Mouse (Mus musculus) gastrocnemius, postnatal 36 days (tissue): ENCODE measurements around the gene Ano6. TPM values are rescaled to one million over a fixed set of nuclear protein-coding genes. Genes with fewer than 3 reads are reported as not detected.

ENCODE experiments used
- DNase-seq, 2 experiments: peaks; one replicate each; pipeline ENCODE4 v3.0.0; 2022
- intact Hi-C: fragments of 180-260 bp; cut with DNase I; formaldehyde crosslinking; loops from one replicate; pipeline ENCODE4 v1.15.1; 2025
- total RNA-seq, 2 experiments: library from RNA; stranded (reverse); gene quantifications; 2 replicates each; pipeline ENCODE4 v1.2.3; 2021

Ano6 gene
- total RNA-seq, 2 experiments from 2014 or later, result 36.1 to 37.1 TPM

DNA sequence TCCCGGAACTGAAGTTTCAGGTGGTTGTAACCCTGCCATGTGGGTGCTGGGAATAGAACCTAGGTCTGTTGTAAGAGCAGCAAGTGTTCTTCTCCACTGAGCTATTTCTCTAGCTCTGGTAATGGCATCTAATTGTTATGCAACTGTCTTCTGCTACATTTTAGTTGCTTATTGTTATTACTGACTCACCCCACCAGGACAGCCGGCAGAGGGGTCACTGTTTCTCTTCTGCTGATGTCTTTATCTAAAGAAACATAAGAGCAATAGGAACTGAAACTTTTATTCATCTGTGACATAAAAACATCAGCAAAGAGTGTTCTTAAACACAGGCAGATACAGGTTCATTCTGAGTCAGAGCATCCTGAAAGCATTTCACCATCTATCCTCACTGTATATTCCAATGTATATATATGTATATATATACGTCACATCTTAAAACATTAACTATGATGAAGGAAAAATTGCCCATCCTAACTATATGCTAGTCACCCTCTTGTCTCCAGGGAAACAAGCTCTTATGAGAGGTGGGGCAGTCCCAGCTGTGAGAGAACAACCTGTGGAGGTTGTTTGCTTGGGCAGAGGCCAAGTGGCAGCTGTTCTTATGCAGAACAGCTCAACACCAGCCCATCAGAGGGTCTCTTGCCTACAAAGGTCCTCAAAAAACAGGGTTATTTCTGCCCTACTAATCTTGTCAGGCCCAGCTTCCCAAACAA is 171.9 kb downstream of the Ano6 start:
- intact Hi-C loops, result no loop called here
- no peak for DNase-seq

DNA sequence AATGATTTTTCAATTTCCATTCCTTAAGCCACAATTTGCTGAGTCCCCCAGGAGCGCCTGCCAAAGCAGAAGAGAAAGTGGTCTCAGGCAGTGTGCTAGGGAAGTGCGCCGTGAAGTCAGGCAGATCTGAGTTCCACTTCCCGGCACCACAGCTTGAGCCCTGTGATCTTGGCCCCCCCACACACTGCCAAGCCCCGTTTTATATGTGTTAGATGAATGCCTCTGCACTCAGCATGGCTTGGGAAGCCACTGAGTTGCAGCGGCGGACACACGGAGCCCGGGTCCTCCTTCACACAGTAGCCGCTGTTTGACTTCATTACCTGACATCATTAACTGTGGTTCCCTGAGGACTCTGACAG is 172.5 kb downstream of the Ano6 start:
- no peak for DNase-seq
- intact Hi-C loops, result no loop called here

DNA sequence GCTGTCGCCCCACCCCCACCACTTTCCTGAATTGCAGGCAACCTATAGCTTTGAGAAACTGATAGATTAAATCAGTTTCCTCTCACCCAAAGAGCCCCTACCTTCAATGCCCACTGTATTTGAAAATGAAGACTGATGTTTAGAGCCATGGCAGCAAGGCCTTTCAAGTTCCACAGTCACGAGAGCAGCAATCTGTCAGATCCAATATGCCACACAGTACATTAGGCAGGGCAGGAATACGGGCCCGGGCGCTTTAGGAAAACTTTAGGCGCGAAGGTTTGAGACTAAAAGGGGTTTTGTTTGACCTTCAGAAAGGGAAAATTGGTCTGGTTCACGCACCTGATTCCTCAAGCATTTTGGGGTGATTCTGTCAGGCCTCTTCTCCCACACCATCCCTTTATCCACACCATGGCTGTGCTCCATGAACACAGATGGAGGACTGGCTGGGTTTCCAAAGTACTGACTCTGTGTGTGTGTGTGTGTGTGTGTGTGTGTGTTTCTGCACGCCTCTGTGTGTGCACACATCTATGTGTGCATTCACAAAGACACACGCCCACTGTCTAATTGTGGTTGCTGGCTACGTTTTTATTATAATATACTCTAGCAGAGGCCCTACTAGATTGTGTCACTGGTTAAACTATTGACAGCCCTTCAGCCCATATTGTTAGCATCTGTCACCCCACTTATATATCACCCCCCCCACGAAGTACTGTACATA is 173.0 kb downstream of the Ano6 start:
- no peak for DNase-seq
- intact Hi-C loops, result no loop called here

DNA sequence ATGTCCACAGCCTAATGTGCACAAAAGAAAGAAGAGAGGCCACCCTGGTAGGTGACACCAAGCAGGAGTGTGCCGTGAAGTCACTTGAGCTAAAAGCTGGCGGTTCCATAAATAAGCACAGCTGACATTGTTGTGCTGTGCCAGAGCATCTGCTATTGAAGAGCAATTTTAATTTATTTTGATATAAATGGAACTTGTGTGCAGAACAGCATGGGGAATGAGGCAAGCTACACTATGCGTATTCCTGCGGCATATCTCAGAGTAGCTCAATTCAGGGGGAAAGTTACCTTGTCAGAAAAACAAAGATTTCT is 173.6 kb downstream of the Ano6 start:
- intact Hi-C loops, result no loop called here
- DNase-seq, result no peak

DNA sequence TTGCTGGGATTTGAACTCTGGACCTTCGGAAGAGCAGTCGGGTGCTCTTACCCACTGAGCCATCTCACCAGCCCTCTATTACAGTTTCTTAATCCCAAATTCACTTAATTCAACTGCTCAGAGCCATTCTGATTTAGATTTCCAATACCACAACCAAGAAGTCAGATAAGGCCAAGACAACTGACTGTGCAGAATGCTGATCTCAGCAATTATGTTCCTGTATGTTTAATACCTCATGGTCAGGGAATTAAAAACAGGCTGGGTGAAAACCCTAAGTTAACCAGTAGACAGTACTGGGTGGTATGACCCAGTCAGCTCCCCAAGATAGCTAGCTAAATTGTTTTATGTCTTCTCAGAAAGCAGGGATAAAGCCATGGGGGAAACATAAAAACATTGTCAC is 176.3 kb downstream of the Ano6 start:
- intact Hi-C loops, result no loop called here
- no peak for DNase-seq

DNA sequence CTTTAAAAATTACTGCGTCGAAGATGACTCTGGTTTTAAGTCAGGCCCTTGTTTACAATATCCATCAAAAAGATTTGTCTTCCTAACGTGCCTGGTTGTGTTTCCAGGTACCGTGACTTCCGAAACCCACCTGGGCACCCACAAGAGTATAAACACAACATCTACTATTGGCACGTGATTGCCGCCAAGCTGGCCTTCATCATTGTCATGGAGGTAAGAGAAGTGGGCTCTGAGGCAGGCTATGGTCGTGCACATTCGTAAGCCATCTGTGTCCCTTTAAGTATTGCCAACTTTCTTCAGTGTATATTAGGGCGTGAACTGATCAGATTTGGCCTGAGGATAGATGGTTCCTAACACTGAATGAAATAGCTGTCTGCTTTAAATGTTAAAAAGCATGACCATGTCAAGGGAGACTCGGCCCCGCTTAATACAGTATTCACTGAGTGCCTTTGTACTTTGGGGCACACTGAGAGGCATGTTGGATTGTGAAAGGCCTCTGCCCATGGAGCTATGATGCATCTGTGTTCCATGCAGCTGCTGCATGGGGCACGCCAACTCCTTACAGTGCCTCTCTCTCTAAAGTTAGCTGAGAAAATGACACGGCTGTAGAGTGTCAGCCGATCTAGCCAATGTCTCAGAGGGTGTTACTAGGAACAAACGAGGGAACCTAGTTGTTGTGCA is 177.0 kb downstream of the Ano6 start:
- DNase-seq, result no peak
- intact Hi-C loops, result no loop called here

DNA sequence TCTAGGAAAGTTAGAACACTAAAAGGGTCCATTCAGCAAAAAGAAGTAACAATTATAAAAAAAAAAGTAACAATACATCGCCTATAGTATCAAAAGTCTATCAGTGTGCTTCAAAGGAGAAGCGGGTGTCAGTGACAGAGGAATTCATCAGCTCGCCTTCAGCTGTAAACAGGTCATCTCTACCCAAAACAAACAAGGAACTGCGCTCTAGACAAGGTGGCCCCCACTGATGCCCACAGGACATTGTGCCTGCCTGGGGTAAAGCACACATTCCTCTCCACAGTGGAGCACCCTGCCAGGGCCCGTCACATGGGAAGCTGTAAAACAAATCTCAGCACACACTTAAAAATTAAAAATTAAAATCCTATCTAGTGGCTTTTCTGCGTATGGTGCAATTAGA is 179.0 kb downstream of the Ano6 start:
- no peak for DNase-seq
- intact Hi-C loops, result no loop called here

DNA sequence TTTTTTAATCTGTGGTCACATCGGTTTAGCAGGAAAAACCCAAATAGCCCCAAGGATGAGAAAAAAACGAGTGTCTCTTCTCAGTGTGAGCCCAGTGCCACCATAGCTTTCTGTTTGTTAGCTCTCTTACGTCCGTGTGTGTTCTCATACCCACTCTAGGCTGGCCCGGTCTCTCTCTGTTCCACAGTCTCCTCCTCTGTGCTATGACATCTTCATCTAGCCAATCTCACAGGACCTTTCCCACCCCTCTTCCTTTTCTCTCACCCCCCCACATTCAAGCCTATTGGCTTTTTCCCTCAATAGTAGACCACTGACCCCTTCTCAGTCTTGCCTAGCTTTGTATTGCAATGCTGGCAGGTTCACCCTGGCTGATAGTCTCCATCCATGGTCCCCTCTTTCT is 179.5 kb downstream of the Ano6 start:
- intact Hi-C loops, result no loop called here
- no peak for DNase-seq

DNA sequence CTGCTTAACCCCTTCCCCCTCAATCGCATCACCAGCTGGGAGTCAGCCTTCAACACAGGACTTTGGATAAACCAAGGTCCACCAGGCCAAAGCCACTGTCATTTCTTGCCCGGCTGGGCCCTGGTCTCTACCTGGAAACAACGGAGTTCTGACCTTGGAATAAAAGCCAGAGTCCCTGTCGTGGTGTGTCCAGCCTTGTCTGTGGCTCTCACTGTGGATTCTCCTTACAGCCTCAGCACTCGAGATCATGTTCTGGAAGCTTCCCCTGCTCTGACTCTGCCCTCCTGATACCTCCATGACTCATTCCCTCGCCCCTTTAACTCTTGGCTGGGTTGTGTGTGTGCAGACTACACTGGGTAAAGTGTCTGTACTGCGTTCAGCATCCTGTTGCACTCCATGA is 180.0 kb downstream of the Ano6 start:
- intact Hi-C loops, result no loop called here
- no peak for DNase-seq

DNA sequence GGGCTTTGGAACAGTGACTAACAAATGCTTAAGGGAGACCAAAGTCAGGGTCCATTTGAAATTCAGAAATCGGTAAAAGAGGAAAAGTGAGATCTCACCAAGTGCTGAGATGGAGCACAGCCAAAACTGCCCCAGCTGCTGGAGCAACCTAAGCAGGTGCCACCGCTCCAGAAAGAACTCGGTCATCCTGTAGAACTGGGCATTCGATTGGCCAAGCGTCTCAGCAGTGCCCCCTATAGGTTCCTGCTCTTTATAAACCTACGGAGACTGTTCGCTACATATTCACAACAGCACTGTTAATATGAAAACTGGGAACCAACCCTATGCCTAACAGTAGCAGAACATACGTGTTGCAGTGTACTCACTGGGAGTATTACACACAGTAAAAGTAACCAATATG is 180.7 kb downstream of the Ano6 start:
- intact Hi-C loops, result no loop called here
- DNase-seq, result no peak

DNA sequence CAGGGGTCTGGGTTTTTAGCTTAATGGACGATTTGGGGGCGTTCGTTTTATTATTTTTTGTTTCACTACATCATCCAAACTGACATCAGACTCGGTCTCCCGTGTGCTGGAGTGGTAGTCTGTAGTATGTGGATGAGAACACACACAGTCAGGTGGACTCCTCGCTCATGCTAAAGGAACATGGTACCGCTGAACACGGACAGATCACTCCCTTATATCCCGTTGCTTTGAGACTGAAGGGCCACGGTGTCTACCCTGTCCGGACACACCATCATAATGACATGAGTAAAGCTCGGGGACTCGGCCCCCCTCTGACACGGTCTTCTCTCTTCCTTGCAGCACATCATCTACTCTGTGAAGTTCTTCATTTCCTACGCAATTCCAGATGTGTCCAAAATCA is 181.5 kb downstream of the Ano6 start:
- no peak for DNase-seq
- intact Hi-C loops, result no loop called here

DNA sequence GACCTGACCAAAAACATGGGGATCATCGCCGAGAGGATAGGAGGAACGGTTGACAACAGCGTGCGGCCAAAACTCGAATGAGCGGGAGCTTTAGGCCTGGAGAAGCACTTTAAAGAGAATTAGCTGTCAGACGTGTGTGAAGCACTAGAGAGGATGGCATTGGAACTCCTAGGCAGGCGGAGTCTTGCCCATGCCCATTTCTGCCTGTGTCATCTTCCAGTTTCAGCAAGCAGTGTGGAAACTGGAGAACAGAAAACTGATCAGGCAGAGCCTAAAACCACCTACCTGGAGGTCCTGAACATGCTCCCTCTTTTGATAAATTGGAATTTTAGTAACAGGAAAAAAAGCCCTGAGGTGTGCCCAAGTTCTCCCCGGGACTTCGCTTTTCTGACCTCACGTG is 182.0 kb downstream of the Ano6 start:
- DNase-seq, result no peak
- intact Hi-C loops, result no loop called here

DNA sequence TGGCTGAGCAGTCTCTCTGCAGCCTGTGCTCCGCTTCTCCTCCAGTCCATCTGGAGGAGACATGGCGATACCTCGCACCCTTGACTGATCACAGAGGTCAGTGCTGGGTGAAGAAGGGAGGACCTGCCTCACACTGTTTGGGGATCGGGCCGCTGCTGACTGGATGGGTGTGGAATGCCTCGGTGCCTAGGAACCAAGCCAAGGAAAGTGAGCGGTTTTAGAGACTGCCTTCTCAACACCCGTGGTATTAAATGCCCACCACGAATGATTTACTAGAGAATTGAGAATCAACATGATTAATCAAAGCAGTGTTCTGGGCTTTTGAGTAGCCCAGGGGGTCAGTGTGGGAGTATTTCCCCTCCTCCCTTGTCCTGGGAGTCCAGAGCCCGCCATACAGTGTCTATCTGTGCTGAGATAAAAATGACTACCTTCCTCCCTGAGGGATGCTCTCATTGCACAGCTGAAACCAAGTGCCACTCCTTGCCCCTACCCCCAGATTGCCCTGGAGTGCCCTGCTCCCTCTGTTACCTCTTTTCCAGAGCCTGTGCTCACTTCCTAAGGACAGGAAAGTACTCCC is 183.5 kb downstream of the Ano6 start:
- intact Hi-C loops, result no loop called here
- DNase-seq, result no peak

DNA sequence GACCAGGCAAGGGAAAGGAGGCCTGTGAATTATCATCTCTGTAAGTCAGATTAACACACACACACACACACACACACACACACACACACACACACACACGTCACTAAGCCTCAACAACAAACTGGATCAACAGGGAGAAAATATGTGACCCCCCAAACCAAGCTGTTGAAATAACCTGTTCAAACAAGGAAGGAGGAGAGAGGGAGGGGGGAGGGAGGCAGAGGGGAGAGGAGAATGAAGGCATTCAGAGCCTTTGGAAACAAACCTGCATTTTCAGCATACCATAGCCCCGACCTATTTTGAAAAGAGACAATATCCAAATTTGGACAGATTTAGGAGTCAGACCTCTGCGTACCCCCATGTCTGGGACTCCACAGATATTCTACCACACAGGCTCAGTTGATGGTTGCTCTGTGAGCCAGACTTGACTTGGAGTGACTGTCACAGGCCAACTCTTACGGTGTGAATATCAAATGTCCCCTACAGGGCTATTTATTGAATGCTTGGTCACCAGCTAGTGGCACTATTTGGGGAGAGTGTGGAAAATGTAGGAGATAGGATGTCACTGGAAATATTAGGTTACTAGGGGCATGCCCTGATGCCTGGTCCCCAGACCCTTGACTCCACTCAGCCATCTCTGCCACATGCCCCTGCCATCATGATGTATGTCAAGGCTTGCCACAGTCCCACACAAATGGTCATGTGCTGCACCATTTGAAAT is 185.7 kb downstream of the Ano6 start:
- intact Hi-C loops, result no loop called here
- DNase-seq, result no peak

DNA sequence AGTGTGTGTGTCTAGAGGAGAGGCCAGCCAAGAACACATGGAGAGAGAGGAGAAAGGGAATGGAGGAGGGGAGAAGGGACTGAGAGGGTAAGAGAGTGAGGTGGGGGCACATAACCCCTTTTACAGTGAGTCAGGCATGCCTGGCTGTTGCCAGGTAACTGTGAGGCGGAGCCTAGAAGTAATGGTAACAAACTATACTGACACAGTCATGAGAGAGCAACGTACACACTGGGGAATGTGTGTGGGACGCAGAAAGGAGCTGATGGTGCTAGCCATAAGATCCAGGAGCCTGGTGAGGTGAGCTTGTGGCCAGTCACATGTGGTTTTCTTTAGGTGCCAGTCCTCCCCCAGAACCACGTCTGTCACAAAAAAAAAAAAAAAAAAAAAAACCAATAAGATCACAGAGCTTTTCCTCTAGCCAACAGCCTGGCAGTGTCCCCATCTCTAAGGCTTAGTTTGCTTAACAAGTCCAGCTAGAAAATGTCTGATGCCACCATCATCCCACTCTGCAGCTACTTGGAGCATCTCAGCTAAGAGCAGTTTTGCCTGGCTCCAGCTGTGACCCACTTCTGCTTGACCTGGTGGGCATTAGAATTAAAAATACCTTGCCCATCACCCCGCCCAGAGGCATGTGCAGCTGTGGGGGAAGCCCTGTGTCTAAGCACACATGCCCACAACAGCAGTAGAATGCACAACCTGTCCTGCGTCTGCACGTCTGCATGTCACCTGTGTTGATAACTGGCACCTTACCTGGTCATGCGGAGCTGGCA is 186.7 kb downstream of the Ano6 start:
- no peak for DNase-seq
- intact Hi-C loops, result no loop called here

DNA sequence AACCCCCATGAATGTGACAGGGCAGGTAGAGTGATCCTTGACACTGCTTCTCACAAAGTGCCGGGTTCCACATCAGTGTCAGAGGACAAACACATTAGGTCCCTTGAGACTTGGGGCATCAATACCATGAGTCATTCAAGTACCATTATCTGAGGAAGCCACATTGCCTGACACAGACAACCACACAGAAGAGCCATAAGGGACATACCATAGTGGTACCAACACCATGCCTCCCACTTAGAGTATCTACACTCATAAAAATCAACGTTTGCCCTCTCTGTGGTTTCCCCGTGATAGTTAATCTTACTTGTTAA is 187.3 kb downstream of the Ano6 start:
- no peak for DNase-seq
- intact Hi-C loops, result loop anchor here (2.0 kb wide), 1 partner anchor 55 kb away; no protein-coding TSS in a partner anchor

DNA sequence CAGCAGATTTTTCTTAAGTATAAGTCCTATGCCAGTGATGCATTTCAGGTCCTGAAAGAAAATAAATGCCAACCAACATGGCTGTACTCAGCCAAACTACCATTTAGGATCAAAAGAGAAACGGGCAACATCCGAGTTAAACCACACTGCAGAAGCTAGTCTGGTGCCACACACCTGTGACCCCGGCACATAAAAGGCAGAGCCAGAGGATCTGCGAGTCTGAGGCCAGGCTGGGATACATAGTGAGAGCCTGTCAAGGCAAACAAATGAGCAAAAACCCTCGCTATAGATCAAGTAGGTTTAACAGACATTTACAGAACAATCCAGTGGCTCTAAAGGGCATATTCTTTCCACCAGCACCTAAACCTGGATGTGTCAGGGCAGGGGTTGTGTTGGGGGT is 190.0 kb downstream of the Ano6 start:
- no peak for DNase-seq
- intact Hi-C loops, result no loop called here

DNA sequence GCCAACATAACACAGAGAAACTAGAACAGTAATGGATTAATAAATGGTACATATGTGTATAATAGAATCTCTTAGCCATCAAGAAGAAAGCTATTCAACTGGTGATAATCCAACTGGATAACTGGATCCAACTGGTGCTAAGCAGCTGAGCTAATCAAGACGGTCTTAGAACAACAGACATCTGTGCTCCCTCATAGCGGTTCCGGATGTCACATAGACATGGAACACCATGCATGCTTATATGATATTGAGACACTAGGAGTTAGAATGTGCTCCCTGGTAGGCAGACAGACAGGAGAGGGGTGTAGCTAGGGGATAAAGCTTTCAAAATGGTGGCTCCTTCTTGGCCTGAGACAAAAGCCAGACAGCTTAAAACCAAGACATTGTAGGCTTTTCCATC is 197.3 kb downstream of the Ano6 start:
- intact Hi-C loops, result no loop called here
- DNase-seq, result no peak

DNA sequence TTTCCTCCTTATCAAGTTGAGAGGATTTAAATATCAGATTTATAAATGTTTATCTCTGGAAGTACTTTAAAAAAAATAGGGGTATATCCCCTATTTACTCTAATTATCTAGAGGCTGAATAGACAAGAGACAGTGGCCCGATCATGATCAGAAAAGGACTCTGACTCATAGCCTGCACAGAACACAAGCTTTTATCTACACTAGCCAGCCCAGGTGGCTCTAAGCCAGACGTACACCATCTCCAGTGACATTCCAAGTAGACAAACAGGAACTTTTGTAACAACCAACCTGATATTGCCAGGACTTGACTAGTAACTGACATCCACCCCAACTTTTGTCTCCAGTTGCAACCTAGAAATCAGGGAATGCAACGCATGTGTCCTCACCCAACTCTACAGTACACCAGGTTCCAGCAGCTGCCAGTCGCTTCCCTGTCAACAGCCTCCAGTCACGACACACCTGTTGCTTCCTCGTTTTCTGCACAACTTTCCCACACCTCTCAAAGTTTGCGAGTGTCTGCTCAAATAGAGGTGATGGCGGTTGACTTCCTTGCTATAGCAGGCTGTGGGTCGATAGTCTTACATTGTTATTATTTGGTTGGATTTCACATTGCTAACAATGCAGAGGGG is 199.0 kb downstream of the Ano6 start:
- no peak for DNase-seq

DNA sequence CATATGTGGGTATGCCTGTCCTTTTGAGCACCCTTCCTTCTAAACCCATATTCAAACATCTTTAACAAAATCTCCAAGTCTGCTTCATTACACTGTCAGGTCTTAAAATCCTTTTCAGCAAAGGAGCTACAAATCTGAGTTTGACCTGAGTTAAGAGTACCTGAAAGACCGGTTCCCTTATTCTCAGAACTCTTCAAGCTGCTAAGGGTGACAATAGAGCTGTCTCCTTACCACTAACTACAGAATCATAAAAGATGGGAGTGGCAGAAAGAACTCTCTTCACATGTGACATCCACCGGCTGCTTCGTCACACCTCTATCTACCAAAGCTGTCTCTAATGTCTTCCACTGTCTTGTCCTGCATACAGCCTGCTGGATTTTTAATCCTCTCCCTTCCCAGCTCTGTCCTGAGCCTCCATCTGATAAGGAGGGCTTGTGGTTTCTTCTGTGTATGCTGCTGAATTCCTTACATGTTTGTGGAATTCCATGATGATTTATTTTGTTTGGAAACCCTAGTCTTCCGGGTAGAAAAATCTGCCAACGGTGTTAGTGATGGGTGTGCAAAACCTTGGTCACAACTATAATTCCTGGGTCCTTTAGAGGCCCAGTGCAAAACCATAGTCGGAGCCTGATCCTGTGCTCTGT is 212.4 kb downstream of the Ano6 start:
- no peak for DNase-seq
- intact Hi-C loops, result no loop called here

More for the DNA sequence above, 199.0 kb downstream of the Ano6 start:
- intact Hi-C loops, result no loop called here
